Mouse (Mus musculus) gastrocnemius, postnatal 14 days (tissue): Measurements from ENCODE around the gene Lims1. TPM values are rescaled to one million over a fixed set of nuclear protein-coding genes. Genes with fewer than 3 reads are reported as not detected.
A peak's percentile ranks its signal among the peaks of the same experiment; 100 is the strongest.

Experiments
- DNase-seq: peaks from one replicate; pipeline ENCODE4 v3.0.0; 2021; ENCODE audit warnings: mixed read lengths
- intact Hi-C: fragments of 180-260 bp; cut with DNase I; formaldehyde crosslinking; loops from one replicate; pipeline ENCODE4 v1.15.1; 2025; ENCODE audit warnings: low total_unique reads
- total RNA-seq, 2 experiments: library from RNA; stranded (reverse); gene quantifications; 2 replicates each; pipeline ENCODE4 v1.2.3; 2021

The Lims1 gene
- total RNA-seq, 2 experiments from 2014 or later = 48.4 to 70.7 TPM

DNA sequence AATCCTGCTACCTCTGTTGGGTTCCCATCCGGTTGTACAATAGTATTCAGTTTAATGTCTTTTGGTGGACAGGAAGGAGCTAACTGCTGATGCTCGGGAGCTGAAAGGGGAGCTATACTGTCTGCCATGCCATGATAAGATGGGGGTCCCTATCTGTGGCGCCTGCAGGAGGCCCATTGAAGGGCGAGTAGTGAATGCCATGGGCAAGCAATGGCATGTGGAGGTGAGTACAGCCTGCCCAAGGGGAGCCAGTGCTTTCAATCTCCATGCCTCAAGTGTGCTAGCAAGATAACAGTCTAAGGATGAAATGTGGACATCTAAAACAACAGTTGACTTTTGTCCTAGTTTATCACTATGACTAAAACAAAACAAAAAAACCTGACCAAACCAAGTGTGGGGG is 89.1 kb downstream of the Lims1 start:
- no peak for DNase-seq
- intact Hi-C loops = no loop called here

DNA sequence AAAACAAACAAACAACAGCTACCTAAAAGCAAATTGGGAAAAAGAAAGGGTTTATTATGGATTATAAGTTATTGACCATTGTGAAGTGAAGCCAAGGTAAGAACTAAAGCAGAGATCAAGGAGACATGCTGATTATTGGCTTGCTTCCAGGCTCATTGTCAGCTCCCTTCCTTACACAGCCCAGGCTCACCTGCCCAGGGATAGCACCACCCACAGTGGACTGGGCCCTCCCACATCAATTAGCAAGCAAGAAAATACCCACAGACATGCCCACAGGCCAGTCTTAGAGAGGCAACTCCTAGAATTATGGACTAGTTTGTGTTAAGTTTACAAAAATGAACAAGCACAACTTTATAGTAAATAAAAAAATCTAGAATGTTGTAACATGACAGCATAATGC is 89.6 kb downstream of the Lims1 start:
- intact Hi-C loops = no loop called here
- DNase-seq = no peak

DNA sequence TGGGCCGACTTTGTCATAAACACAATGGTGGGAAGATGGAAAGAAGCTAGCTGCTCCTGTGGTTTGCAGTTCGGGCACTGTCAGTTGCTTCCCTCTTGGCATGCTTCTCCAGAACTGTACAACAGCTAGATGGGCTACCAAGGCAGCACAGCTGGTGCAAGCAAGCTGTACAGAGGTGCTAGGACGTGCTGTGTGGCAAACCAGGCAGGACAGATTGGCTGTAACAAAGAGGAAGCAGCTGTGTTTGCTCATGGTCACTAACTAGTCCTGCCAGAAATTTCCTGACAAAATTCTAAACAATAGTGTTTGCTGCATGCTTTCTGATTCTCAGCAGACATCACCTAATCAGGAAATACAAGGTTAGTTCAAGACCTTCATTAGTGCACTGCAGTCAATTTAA is 93.4 kb downstream of the Lims1 start:
- DNase-seq = no peak
- intact Hi-C loops = no loop called here

DNA sequence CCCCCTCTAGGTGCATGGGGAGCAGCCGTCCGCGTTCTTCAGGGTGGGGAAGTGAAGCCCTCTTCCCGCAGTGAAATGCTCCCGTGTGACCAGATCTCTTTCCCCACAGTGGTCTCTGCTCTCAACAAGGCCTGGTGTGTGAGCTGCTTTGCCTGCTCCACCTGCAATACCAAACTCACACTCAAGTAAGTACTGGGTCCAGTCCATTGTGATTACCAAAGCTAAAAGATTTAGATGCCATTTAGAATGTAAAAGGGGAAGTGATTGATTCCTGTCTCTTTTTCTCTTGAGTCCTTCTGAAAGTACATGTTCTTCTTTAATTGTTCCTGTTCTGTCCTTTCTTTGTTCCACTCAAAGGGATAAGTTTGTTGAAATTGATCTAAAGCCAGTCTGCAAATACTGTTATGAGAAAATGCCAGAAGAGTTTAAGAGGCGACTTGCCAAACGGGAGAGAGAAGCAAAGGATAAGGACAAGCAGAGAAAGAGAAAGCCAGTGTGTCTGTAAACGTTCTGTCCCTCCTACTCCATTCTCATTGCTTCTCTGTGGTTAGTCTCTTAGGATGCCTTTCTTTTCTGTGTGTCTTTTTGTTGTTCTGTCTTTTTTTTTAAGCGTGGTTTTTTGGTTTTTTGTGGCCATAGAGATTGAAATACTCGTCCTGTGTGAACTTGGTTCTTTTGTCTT is 95.2 kb downstream of the Lims1 start:
- no peak for DNase-seq
- intact Hi-C loops = no loop called here

DNA sequence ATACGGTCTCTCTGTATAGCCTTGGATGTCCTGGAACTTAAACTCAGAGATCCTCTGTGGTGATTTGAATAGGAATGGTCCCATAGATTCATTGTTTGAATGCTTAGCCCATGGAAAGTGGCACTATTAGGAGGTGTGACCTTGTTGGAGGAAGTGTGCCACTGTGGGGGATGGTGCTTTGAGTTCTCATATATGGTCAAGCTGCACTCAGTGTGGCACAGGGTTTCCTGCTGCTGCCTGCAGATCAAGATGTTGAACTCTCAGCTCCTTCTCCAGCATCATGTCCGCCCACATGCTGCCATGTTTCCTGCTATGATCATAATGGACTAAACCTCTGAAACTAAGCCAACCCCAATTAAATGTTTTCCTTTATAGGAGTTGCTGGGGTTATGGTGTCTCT is 104.7 kb downstream of the Lims1 start:
- DNase-seq = no peak
- intact Hi-C loops = no loop called here

DNA sequence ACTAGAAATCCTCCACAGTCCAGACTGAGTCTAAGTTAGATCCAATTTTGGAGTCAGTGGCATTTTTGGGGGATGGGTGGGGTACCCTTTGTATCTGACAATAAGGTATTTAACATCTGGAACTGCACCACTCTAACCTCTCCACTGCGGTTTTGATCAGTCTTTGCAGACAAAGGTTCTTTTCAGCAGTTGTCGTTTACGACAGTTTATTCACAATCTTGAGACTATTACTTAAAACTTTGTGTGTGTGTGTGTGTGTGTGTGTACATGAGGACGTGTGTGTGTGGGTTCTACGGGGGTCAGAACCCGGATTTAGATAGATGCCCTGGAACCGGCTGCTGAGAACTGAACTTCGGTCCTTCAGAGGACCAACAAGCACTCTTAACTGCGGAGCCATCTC is 122.6 kb downstream of the Lims1 start:
- DNase-seq = no peak
- intact Hi-C loops = no loop called here

DNA sequence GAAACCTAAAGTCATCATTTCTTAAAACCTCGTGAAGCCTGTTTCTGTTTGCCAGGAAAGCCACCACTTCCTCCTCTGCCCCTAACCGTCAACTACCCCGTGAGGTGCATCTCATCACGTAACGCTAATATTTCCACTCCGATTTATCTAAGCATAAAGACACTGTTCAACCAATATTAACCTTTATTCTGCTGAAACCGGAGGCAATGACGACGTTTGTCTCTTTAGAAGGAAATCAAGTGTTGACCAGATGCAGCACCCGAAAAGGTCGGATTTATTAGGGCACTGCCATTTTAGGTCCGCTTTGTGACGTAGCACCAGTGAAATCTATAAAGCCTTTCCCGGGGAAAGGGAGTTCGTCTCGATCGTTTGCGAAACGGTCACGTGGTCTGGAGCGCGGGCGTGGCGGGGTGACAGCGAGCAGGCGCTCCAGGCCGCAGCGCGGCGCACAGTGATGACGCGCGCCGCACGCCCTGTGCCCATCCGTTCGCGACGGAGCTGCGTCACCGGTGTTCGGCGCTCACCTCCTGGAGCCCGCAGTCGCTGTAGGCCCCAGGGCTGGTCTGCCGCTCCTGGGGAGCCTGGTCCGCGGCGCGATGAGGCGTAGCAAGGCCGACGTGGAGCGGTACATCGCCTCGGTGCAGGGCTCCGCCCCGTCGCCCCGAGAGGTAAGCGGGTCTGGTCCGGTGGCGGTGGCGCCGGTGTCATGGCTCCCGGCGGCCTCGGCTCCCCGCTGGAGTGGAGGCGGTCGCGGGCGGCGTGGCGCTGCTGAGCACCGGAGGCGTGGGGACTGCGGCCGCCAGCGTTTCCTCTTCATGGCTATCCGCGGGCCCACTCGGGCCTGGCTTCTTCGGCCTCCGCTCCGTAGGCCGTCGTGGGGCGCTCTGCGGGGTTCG is 123.4 kb downstream of the Lims1 start, which contains the start of gene Ranbp2:
TSS of gene Ranbp2 (plus strand) at position 537 of the 896 bp plus-strand sequence.
- DNase-seq = peak; percentile 98
- intact Hi-C loops = no loop called here

DNA sequence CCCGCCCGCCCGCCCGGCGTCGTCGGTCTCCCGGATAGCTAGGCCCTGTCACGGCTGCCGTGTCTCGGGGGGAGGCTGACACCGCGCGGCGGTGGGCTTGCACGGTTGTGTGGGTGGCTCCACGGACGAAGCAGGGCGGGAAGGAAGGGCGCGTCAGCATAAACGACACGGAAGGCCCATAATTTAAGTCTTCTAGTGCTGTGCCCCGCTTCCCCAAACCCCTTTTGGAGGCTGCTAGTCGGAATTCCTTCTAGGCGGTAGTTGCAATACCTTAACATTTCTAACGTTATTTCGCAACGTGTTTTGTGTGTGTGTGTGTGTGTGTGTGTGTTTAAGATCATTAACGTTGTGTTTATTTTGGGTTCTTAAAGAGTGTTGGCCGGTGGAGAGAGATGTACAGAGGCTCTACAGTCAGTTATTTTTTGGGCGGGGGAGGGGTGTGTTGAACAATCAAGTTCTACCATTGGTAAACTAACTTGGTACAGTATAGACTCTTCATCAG is 124.1 kb downstream of the Lims1 start:
- no peak for DNase-seq
- intact Hi-C loops = no loop called here

DNA sequence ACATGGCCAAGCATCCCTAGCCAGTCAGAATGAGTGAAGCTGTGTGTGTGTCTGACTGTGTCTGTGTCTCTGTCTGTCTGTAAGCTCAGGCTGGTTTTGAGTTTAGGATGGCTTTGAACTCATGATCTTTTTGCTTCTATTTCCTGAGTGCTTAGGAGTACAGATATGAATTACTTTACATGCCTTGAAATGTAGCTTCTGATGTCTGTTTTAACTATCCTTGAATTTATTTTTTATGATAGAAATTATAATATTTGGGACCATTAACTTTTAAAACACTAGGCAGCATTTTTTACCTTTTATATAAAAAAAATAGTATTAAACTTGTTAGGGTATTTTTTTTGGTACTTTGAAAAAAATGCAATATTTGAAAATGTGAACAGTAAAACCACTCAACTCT is 128.3 kb downstream of the Lims1 start:
- intact Hi-C loops = no loop called here
- DNase-seq = no peak

DNA sequence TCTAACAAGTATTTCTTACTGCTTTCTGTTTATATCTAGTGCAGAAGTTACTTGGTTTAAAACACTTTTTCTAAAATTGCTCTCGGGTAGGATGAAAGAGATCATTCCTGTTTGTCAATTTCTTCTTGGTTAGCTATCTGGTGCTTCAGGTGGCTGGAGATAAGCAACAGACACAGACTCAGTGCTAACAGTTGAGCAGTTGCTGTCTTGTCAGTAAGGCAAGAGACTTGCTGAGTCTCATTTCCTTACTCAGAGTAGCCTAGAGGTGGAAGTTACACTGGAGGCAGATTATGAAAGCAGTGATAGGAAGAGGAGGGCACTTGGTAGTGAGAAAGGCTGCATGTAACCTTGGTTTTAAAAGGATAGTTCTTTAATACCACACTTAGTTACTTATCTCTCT is 128.9 kb downstream of the Lims1 start:
- intact Hi-C loops = no loop called here
- DNase-seq = no peak

DNA sequence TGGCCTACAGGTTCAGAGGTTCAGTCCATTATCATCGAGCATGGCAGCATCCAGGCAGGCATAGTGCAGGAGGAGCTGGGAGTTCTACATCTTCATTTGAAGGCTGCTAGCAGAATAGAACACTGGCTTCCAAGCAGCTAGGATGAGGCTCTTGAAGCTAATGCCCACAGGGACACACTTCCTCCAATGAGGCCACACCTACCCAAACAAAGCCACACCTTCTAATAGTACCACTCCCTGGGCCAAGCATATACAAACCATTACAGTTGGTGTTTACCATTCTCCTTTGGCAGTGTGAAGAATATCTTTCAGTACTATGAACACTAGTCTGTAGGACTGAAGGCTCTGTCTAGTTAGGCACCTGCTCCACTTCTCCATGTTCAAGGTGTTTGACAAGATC is 136.6 kb downstream of the Lims1 start:
- no peak for DNase-seq
- intact Hi-C loops = no loop called here

Other genes starting within 250 kb of the Lims1 start
- gene AW822073, start 98.5 kb upstream of the Lims1 start, total RNA-seq = not detected
- gene Duxf3, start 90.8 kb upstream of the Lims1 start, total RNA-seq = not detected
- not detected for gene Gm4981, start 86.8 kb upstream of the Lims1 start, total RNA-seq
- 10 to 100 TPM; 13.9 to 14.3 TPM for gene Gcc2, start 68.0 kb upstream of the Lims1 start, total RNA-seq
- 10 to 100 TPM; 45.3 to 45.6 TPM for gene Ranbp2, start 123.5 kb downstream of the Lims1 start, total RNA-seq
- gene Ccdc138, start 174.5 kb downstream of the Lims1 start, total RNA-seq = under 1 TPM; 0.35 to 0.74 TPM